Mouse (Mus musculus) intestine, embryonic 14.5 days (tissue): ENCODE data around the gene Tead2. TPM values are rescaled to one million over a fixed set of nuclear protein-coding genes. Genes with fewer than 3 reads are reported as not detected.

Source experiments
- ATAC-seq: fragments of 200-750 bp; cut with Nextera tagmentation; replicated peaks from 2 replicates; pipeline ENCODE4 v1.8.0; 2017; ENCODE audit warnings: low read depth, moderate number of reproducible peaks, moderate TSS enrichment, moderate library complexity; ENCODE audit not compliant: low FRiP score, low TSS enrichment
- DNase-seq: peaks from one replicate; pipeline ENCODE4 v3.0.0-alpha.2; 2018; ENCODE audit warnings: low spot score
- H3K27ac ChIP-seq: fragments of 300-500 bp; sonication (generic); 2 replicates; pipeline ENCODE4 v1.5.1; 2014; ENCODE audit warnings: low read depth, mild to moderate bottlenecking, control low read depth
- H3K27me3 ChIP-seq: fragments of 300-500 bp; sonication (generic); replicated peaks from 2 replicates; pipeline ENCODE4 v1.6.1; 2014; ENCODE audit warnings: low read length, control low read depth; ENCODE audit not compliant: control insufficient read depth, insufficient read depth
- H3K36me3 ChIP-seq: fragments of 300-500 bp; sonication (generic); 2 replicates; pipeline ENCODE4 v1.6.1; 2014; ENCODE audit warnings: low read length, control low read depth; ENCODE audit not compliant: control insufficient read depth, insufficient read depth
- H3K4me1 ChIP-seq: fragments of 300-500 bp; sonication (generic); replicated peaks from 2 replicates; pipeline ENCODE4 v1.6.1; 2014; ENCODE audit warnings: low read length, control low read depth, mixed read lengths; ENCODE audit not compliant: control insufficient read depth, insufficient read depth
- H3K4me2 ChIP-seq: fragments of 300-500 bp; sonication (generic); 2 replicates; pipeline ENCODE4 v1.6.1; 2014; ENCODE audit warnings: low read length
- H3K4me3 ChIP-seq: fragments of 300-500 bp; sonication (generic); 2 replicates; pipeline ENCODE4 v1.5.1; 2014; ENCODE audit warnings: low read depth, low read length, control low read depth, mixed read lengths
- H3K9ac ChIP-seq: fragments of 300-500 bp; sonication (generic); 2 replicates; pipeline ENCODE4 v1.6.1; 2014; ENCODE audit warnings: mild to moderate bottlenecking, low read length
- H3K9me3 ChIP-seq: fragments of 300-500 bp; sonication (generic); 2 replicates; pipeline ENCODE4 v1.6.1; 2016; ENCODE audit warnings: low read length, control low read depth; ENCODE audit not compliant: control insufficient read depth
- WGBS: fragments of 180-500 bp; shearing (Covaris S2); extraction: QIAGEN DNeasy Blood & Tissue Kit; methylation state at CpG from one replicate; pipeline ENCODE4 v1.1.7; 2014; 5-methylcytosine and 5-hydroxymethylcytosine counted together
- microRNA-seq: library from miRNA; unstranded; fragments of <30 nt; microRNA quantifications from one replicate; pipeline ENCODE4, GENCODE M21; 2016
- polyA plus RNA-seq: library from polyadenylated mRNA; unstranded; fragments of >200 nt; fragmentation: Nextera tagmentation; extraction: Ambion mirVana; gene quantifications from 2 replicates; pipeline ENCODE4 v1.2.1, GENCODE M21; 2014

Gene Tead2
- polyA plus RNA-seq, 1 experiment from 2014 or later, result 129 TPM

DNA sequence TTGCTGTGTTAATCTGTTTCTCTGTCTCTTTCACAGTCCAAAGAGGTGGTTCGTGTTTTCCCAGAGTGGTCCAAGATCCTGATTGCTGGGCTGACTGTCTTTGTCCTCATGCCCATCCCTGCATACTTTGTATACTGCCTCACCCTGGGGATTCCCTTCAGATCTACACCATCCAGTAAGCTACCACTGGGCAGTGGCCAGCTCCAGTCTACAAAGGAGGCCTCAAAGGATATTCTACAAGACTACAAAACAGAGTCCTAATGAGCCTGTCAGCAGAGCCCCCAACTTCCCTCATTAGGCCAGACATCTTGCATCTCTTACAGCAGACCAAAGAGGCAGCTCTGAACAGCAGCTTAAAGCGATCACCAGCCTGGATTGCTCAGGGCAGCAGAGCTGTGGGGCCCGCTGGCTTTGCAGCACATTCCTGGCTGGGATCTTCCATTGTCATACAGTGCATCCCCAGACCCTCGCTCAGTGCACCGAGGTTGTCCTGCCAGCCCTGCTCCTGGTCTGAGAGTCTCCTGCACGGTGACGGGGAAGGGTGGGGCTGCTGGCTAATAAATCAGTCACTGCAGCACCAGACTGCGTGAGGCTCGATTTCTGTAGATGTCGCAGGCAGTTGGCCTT, 57.3 kb downstream of the Tead2 start:
- peak; percentile 46 for ATAC-seq

DNA sequence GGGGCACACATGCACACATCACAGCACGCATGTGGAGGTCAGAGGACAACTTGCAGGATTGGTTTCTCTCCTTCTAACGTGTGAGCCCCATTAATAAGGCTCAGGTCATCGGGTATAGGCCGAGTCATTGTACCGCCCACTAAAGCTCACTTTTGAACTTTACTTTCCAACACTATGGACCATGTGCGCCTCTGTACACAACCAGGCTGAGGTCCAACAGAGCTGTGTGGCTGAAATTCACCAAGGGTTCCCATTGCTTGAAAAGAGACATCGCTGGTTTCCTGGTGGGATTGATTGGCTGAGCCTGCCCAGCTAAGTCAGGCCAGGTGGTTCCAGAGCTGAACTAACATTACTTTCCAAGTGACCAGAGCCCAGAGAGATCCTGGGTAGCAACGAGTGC, 58.1 kb downstream of the Tead2 start:
- no peak overlapping the region for H3K27ac ChIP-seq
- H3K27me3 ChIP-seq, result no peaks in the 10 kb centered on the region; the same call in 1 of the 2 replicates
- no peak overlapping the region for H3K4me2 ChIP-seq
- H3K4me3 ChIP-seq, result no peak overlapping the region
- DNase-seq (no peak), ATAC-seq (no peak)
- H3K4me1 ChIP-seq, result no peaks in the 10 kb centered on the region
- 90% methylated on average over 8 of the region's 8 CpGs for WGBS
- 0 out of 2 replicates have a peak, but pooled peaks cover 3% of the 10 kb centered on the region for H3K9me3 ChIP-seq
- H3K36me3 ChIP-seq, result no peaks in the 10 kb centered on the region
- no peak overlapping the region for H3K9ac ChIP-seq

More for the DNA sequence above, 57.3 kb downstream of the Tead2 start:
- Histone ChIP-seq H3K4me3 (no peak overlapping the region), H3K27me3 (no peaks in the 10 kb centered on the region; the same call in 1 of the 2 replicates), H3K9me3 (0 out of 2 replicates have a peak, but pooled peaks cover 3% of the 10 kb centered on the region), H3K9ac (no peak overlapping the region), H3K4me1 (no peaks in the 10 kb centered on the region), H3K27ac (no peak overlapping the region), H3K4me2 (no peak overlapping the region), H3K36me3 (no peaks in the 10 kb centered on the region)
- peak; percentile 62 for DNase-seq
- WGBS, result 43% methylated on average over 10 of the region's 10 CpGs

DNA sequence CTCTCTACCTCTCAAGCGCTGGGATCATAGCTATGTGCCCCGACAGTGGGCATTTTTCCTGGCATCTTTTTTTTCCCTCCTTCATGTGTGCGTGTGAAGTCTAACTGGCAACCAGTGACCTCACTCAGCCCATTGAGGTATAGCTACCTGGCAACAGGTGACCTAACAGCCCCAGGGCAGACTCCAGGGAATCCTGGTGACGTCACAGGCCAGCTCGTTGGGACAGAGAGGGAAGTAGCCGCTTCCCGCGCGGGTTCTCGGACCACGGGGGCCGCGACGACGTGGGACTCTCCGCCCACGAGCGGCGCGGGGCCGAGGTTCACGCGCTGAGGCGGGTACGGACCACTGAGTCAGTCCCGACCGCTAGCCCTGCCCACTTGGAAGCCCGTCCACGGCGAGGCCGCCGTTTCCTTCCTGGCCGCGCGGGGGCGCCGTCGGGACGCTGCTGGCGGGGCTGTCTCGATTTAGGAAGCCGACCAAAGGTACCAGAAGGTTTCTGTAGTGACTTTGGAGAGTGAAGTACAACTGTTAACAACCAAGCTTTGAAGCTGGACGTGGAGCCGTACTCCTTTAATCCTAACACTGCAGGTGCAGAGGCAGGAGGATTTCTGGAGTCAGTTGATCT, 61.7 kb downstream of the Tead2 start, which contains the start of gene Slc6a21:
Gene Slc6a21, plus strand, starts transcription at position 378 of the 625 bp plus-strand sequence.
- no peaks in the 10 kb centered on the region for H3K4me1 ChIP-seq
- 7% methylated on average over 44 of the region's 44 CpGs for WGBS
- peak within 1 kb of the TSS; percentile 66 for H3K4me2 ChIP-seq
- peak within 1 kb of the TSS; percentile 39 for H3K9ac ChIP-seq
- DNase-seq (peak; percentile 88), ATAC-seq (no peak)
- H3K9me3 ChIP-seq, result no peaks in the 10 kb centered on the region
- peak within 1 kb of the TSS; percentile 35 for H3K4me3 ChIP-seq
- H3K36me3 ChIP-seq, result no peaks in the 10 kb centered on the region
- no peaks in the 10 kb centered on the region; the same call in 1 of the 2 replicates for H3K27me3 ChIP-seq
- H3K27ac ChIP-seq, result no peak within 1 kb of the TSS

Small RNA genes lying within 50 kb of the gene (microRNA-seq; reads per million reads assigned to microRNA genes)
- not detected for gene Mir7055

Other genes with a start within 250 kb of the Tead2 start
- 21.9 and 24.7 TPM in 2 replicates for gene Cpt1c, start 240.9 kb upstream of the Tead2 start, polyA plus RNA-seq
- gene Prmt1, start 229.2 kb upstream of the Tead2 start, polyA plus RNA-seq, result 208 and 211 TPM in 2 replicates
- 84.3 and 91.7 TPM in 2 replicates for gene Irf3, start 218.1 kb upstream of the Tead2 start, polyA plus RNA-seq
- 54.3 and 55.2 TPM in 2 replicates for gene Bcl2l12, start 217.0 kb upstream of the Tead2 start, polyA plus RNA-seq
- 45.3 and 49.4 TPM in 2 replicates for gene Scaf1, start 199.4 kb upstream of the Tead2 start, polyA plus RNA-seq
- gene Rras, start 197.8 kb upstream of the Tead2 start, polyA plus RNA-seq, result 69.1 and 70.2 TPM in 2 replicates
- 14.0 and 15.0 TPM in 2 replicates for gene Prr12, start 162.9 kb upstream of the Tead2 start, polyA plus RNA-seq
- 57.2 and 63.0 TPM in 2 replicates for gene Nosip, start 153.3 kb upstream of the Tead2 start, polyA plus RNA-seq
- 21.8 and 24.0 TPM in 2 replicates for gene Prrg2, start 153.1 kb upstream of the Tead2 start, polyA plus RNA-seq
- gene Rcn3, start 123.5 kb upstream of the Tead2 start, polyA plus RNA-seq, result 313 and 323 TPM in 2 replicates
- gene Fcgrt, start 111.9 kb upstream of the Tead2 start, polyA plus RNA-seq, result 64.1 and 65.1 TPM in 2 replicates
- 1,923 and 1,961 TPM in 2 replicates for gene Rps11, start 91.3 kb upstream of the Tead2 start, polyA plus RNA-seq
- 1,687 and 1,710 TPM in 2 replicates for gene Rpl13a, start 87.0 kb upstream of the Tead2 start, polyA plus RNA-seq
- gene Gm45713, start 79.5 kb upstream of the Tead2 start, polyA plus RNA-seq, result 0.72 and 0.81 TPM in 2 replicates
- gene Flt3l, start 79.3 kb upstream of the Tead2 start, polyA plus RNA-seq, result 1.3 and 2.1 TPM in 2 replicates
- gene Pih1d1, start 61.5 kb upstream of the Tead2 start, polyA plus RNA-seq, result 108 and 113 TPM in 2 replicates
- 50.9 and 66.6 TPM in 2 replicates for gene Aldh16a1, start 61.2 kb upstream of the Tead2 start, polyA plus RNA-seq
- gene Slc17a7, start 51.8 kb upstream of the Tead2 start, polyA plus RNA-seq, result 0.07 TPM in 1 of 2 replicates, not detected in the other
- not detected in 2 replicates for gene Gfy, start 36.2 kb upstream of the Tead2 start, polyA plus RNA-seq
- gene Pth2, start 34.8 kb upstream of the Tead2 start, polyA plus RNA-seq, result not detected in 2 replicates
- 0.43 and 0.73 TPM in 2 replicates for gene Ccdc155, start 10.9 kb upstream of the Tead2 start, polyA plus RNA-seq
- gene Dkkl1, start 3.6 kb upstream of the Tead2 start, polyA plus RNA-seq, result 0.80 and 1.0 TPM in 2 replicates
- 2.6 and 3.0 TPM in 2 replicates for gene Cd37, start 23.4 kb downstream of the Tead2 start, polyA plus RNA-seq
- 0.24 TPM in 1 of 2 replicates, not detected in the other for gene Slc6a16, start 25.3 kb downstream of the Tead2 start, polyA plus RNA-seq
- gene Slc6a21, start 61.8 kb downstream of the Tead2 start, polyA plus RNA-seq, result not detected in 2 replicates
- gene Trpm4, start 118.0 kb downstream of the Tead2 start, polyA plus RNA-seq, result 18.7 and 21.3 TPM in 2 replicates
- gene Hrc, start 119.5 kb downstream of the Tead2 start, polyA plus RNA-seq, result 0.58 and 0.63 TPM in 2 replicates
- gene Ppfia3, start 151.3 kb downstream of the Tead2 start, polyA plus RNA-seq, result 5.5 and 5.8 TPM in 2 replicates
- 3.0 and 3.2 TPM in 2 replicates for gene Lin7b, start 154.8 kb downstream of the Tead2 start, polyA plus RNA-seq
- 77.1 and 86.0 TPM in 2 replicates for gene Snrnp70, start 180.0 kb downstream of the Tead2 start, polyA plus RNA-seq
- 0.11 TPM in 1 of 2 replicates, not detected in the other for gene Kcna7, start 189.9 kb downstream of the Tead2 start, polyA plus RNA-seq
- 2.3 and 3.9 TPM in 2 replicates for gene Ntf5, start 197.9 kb downstream of the Tead2 start, polyA plus RNA-seq
- 0.38 and 0.47 TPM in 2 replicates for gene Lhb, start 205.1 kb downstream of the Tead2 start, polyA plus RNA-seq
- gene Gys1, start 219.1 kb downstream of the Tead2 start, polyA plus RNA-seq, result 36.0 and 36.2 TPM in 2 replicates
- gene Ruvbl2, start 222.3 kb downstream of the Tead2 start, polyA plus RNA-seq, result 164 and 174 TPM in 2 replicates
- gene Ftl1, start 244.1 kb downstream of the Tead2 start, polyA plus RNA-seq, result 4,654 and 4,671 TPM in 2 replicates